Mouse (Mus musculus) hindbrain, embryonic 13.5 days (tissue): ENCODE data around the gene Exoc2. TPM values are rescaled to one million over a fixed set of nuclear protein-coding genes. Genes with fewer than 3 reads are reported as not detected.

Experiments
- ATAC-seq: fragments of 200-750 bp; cut with Nextera tagmentation; 2 replicates; pipeline ENCODE4 v1.8.0; 2017; ENCODE audit warnings: moderate TSS enrichment; ENCODE audit not compliant: low FRiP score
- H3K27ac ChIP-seq: fragments of 300-500 bp; sonication (generic); 2 replicates; pipeline ENCODE4 v1.5.1; 2015; ENCODE audit warnings: inconsistent platforms, mild to moderate bottlenecking, moderate library complexity
- H3K27me3 ChIP-seq: fragments of 300-500 bp; sonication (generic); 2 replicates; pipeline ENCODE4 v1.6.1; 2015; ENCODE audit warnings: mild to moderate bottlenecking, inconsistent platforms
- H3K36me3 ChIP-seq: fragments of 300-500 bp; sonication (generic); 2 replicates; pipeline ENCODE4 v1.6.1; 2015; ENCODE audit warnings: mild to moderate bottlenecking, inconsistent platforms
- H3K4me1 ChIP-seq: fragments of 300-500 bp; sonication (generic); replicated peaks from 2 replicates; pipeline ENCODE4 v1.6.1; 2015; ENCODE audit warnings: inconsistent platforms
- H3K4me2 ChIP-seq: fragments of 300-500 bp; sonication (generic); 2 replicates; pipeline ENCODE4 v1.6.1; 2015; ENCODE audit warnings: inconsistent platforms, mild to moderate bottlenecking, moderate library complexity
- H3K4me3 ChIP-seq: fragments of 300-500 bp; sonication (generic); 2 replicates; pipeline ENCODE4 v1.5.1; 2015; ENCODE audit warnings: mild to moderate bottlenecking, inconsistent platforms
- H3K9ac ChIP-seq: fragments of 300-500 bp; sonication (generic); 2 replicates; pipeline ENCODE4 v1.6.1; 2015; ENCODE audit warnings: mild to moderate bottlenecking, inconsistent platforms
- H3K9me3 ChIP-seq: fragments of 300-500 bp; sonication (generic); 2 replicates; pipeline ENCODE4 v1.6.1; 2016; ENCODE audit warnings: inconsistent platforms
- WGBS: fragments of 180-500 bp; shearing (Covaris S2); methylation state at CpG from one replicate; pipeline ENCODE4 v1.1.7; 2015; 5-methylcytosine and 5-hydroxymethylcytosine counted together
- polyA plus RNA-seq: library from polyadenylated mRNA; unstranded; fragments of >200 nt; fragmentation: Nextera tagmentation; extraction: Ambion mirVana; gene quantifications from 2 replicates; pipeline ENCODE4 v1.2.1, GENCODE M21; 2015

Exoc2 gene
- polyA plus RNA-seq, 1 experiment from 2014 or later = 48.4 TPM

DNA sequence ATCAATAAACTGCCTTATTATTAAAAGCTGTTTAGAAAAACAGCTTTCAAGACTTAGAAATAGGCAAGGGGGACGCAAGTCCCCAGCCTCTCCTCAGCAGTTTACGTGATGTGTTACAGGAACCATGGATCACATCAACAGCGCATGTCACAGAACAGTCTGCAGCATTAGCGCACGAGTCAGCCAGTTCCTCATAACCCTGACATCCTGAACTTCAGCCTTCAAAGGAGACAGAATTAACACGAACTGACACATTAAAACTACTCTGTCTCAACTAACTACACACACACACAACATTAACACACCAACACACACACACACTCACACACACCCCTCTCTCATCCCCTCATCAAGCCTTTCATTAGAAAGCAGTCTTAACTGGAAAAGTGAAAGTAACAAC lies 139.5 kb downstream of the Exoc2 start:
- H3K4me2 ChIP-seq = no peak overlapping the region
- ATAC-seq = no peak
- H3K4me1 ChIP-seq = no peaks in the 10 kb centered on the region
- H3K9ac ChIP-seq = no peak overlapping the region
- H3K36me3 ChIP-seq = peaks cover 14% of the 10 kb centered on the region
- H3K27me3 ChIP-seq = no peaks in the 10 kb centered on the region
- H3K27ac ChIP-seq = no peak overlapping the region
- peaks cover 4% of the 10 kb centered on the region for H3K9me3 ChIP-seq
- 90% methylated on average over 6 of the region's 6 CpGs for WGBS
- H3K4me3 ChIP-seq = no peak overlapping the region

DNA sequence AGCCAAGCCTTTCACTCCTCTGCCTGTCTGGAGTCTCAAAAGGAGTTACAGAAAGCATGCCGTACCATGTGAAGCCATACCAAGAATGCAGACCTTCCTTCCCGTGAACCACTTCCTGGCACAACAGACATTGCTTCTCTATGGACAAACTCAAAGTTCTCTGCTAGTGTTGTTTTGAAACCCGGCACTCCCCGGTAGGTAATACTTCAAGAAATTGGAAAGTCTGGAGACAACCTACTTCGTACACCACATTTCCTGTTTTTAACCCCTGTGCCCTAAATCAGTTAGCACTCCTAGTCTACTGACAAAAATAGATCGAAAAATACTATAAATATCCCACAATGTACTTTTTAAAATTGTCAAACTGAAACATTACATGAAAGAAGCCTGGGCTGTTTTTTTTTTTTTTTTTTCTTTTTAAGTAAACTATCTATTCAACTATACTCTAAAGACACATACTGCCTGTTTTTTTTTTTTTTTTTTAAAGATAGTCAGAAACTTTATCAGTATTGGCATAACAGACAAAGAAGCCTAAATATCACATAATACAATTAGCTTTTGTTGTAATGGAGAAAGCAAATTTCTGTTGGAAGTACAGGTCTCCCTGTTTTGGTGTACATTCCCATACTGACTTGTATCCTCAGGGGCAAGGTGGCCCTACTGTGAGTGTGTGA lies 140.3 kb downstream of the Exoc2 start:
- Histone ChIP-seq H3K27me3 (no peaks in the 10 kb centered on the region), H3K9ac (no peak overlapping the region), H3K4me1 (no peaks in the 10 kb centered on the region), H3K9me3 (no peaks in the 10 kb centered on the region; the same call in 1 of the 2 replicates), H3K4me3 (no peak overlapping the region), H3K36me3 (peaks cover 7% of the 10 kb centered on the region), H3K27ac (no peak overlapping the region), H3K4me2 (no peak overlapping the region)
- ATAC-seq = no peak
- WGBS = 79% methylated on average over 6 of the region's 6 CpGs

DNA sequence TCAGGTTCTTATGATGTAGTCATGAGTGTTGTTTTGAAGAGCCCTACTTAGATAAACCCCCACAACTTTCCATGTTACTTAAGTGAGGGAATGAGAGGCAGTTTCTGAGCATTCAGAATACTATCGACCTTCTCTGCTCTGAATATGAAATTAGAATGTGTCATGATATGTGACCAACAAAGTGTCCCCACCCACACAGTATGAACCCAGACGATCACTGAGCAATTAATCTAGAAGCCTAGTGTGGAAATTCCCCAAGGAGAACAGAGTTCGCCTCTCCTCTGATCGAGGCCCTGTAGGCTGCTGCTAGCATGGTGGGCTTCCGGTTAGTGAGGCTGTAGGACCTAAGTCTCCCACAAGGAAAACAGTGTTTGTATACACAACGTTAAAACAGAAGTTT lies 142.5 kb downstream of the Exoc2 start:
- Histone ChIP-seq H3K27me3 (no peaks in the 10 kb centered on the region), H3K27ac (no peak overlapping the region), H3K9me3 (no peaks in the 10 kb centered on the region), H3K4me1 (no peaks in the 10 kb centered on the region), H3K9ac (no peak overlapping the region), H3K4me2 (no peak overlapping the region), H3K4me3 (no peak overlapping the region), H3K36me3 (no peaks in the 10 kb centered on the region)
- no peak for ATAC-seq
- 82% methylated on average over 6 of the region's 6 CpGs for WGBS

DNA sequence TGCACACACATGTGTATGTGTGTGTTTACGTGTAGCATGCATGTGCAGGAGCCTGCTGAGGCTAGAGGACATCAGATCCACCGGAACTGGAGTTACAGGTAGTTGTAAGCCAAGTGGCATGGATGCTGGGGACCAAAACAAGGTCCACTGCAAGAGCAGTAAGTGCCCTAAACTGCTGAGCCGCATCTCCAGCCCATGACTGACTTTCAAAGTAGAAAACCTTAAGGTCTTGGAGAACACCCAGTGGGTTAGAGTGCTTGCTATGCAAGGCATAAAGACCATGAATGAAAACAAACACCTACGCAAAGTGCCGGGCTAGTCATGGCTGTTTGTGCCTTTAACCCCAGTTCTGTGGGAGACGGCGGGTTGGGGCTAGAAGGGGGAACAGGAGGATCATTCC lies 147.4 kb downstream of the Exoc2 start:
- Histone ChIP-seq H3K36me3 (peaks cover 14% of the 10 kb centered on the region), H3K4me3 (no peak overlapping the region), H3K27ac (no peak overlapping the region), H3K4me1 (no peaks in the 10 kb centered on the region), H3K27me3 (no peaks in the 10 kb centered on the region), H3K9me3 (no peaks in the 10 kb centered on the region), H3K9ac (no peak overlapping the region), H3K4me2 (no peak overlapping the region)
- no peak for ATAC-seq
- 92% methylated on average over 7 of the region's 7 CpGs for WGBS

DNA sequence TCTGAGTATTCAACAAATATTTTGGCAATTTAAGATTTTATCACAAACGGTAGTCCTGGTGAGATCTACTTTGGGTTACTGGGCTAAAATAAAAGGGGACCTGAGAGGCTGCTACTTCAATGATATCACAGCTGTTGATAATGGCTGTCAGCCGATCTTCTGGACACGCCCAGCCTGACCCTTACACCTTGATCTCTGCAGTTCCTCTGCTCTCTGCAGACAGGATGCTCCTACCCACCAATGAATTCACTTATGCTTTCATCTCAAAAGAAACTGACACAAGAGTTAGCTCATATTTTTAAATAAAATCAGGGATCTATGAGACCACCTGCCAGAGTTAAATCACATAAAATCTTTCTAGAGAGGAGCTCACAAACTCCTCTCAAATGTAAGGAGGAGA lies 149.0 kb downstream of the Exoc2 start:
- WGBS = 85% methylated on average over 3 of the region's 3 CpGs
- no peak for ATAC-seq
- no peaks in the 10 kb centered on the region for H3K9me3 ChIP-seq

DNA sequence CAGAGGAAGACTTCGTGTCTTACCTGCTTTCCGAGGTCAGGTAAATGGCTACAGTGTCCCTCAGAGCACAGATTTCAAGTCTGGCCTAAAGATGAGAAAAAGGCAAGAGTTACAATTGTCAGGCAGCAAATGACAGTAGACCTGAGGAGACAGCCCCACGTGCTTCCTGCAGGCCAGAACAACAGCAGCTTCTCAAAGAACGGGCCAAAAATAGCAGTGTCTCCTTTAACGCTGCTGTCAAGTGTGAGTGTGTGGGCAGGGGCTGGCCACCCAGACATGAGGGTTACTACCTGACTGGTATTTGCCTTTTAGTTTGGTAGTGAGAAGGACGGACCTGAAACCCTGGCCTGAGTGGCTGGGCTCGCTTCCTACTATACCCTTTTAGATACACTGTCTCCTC lies 153.3 kb downstream of the Exoc2 start:
- no peak for ATAC-seq
- no peak overlapping the region for H3K4me2 ChIP-seq
- no peak overlapping the region for H3K4me3 ChIP-seq
- no peaks in the 10 kb centered on the region for H3K9me3 ChIP-seq
- H3K36me3 ChIP-seq = peaks cover 63% of the 10 kb centered on the region
- 92% methylated on average over 7 of the region's 7 CpGs for WGBS
- H3K4me1 ChIP-seq = no peaks in the 10 kb centered on the region
- no peaks in the 10 kb centered on the region for H3K27me3 ChIP-seq
- no peak overlapping the region for H3K27ac ChIP-seq
- no peak overlapping the region for H3K9ac ChIP-seq

More for the DNA sequence above, 149.0 kb downstream of the Exoc2 start:
- Histone ChIP-seq H3K4me1 (no peaks in the 10 kb centered on the region), H3K36me3 (peaks cover 27% of the 10 kb centered on the region), H3K4me2 (no peak overlapping the region), H3K27me3 (no peaks in the 10 kb centered on the region), H3K9ac (no peak overlapping the region), H3K27ac (no peak overlapping the region), H3K4me3 (no peak overlapping the region)

DNA sequence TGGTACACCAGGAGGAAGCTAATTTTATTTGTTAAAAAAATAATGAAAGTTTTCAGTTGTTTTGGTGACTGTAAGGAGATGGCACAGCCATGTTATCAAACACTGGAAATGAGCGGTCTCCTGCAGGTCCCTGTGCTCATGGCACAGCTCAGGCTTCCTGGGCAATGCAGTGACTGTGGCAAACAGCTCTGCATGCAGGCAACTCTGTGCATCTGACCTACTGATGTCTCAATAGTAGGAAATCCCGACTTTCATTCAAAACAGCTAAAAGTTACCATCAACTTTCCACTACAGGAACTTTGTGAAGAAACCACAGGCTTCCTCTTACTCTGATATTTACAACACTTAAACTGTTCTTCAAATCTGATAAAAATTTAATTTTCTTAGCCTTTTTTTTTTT lies 154.0 kb downstream of the Exoc2 start:
- ATAC-seq = no peak
- H3K4me3 ChIP-seq = no peak overlapping the region
- no peaks in the 10 kb centered on the region for H3K4me1 ChIP-seq
- WGBS = 92% methylated on average over 2 of the region's 2 CpGs
- no peaks in the 10 kb centered on the region for H3K27me3 ChIP-seq
- no peak overlapping the region for H3K9ac ChIP-seq
- no peak overlapping the region for H3K27ac ChIP-seq
- no peaks in the 10 kb centered on the region for H3K9me3 ChIP-seq
- no peak overlapping the region for H3K4me2 ChIP-seq
- H3K36me3 ChIP-seq = peaks cover 70% of the 10 kb centered on the region

DNA sequence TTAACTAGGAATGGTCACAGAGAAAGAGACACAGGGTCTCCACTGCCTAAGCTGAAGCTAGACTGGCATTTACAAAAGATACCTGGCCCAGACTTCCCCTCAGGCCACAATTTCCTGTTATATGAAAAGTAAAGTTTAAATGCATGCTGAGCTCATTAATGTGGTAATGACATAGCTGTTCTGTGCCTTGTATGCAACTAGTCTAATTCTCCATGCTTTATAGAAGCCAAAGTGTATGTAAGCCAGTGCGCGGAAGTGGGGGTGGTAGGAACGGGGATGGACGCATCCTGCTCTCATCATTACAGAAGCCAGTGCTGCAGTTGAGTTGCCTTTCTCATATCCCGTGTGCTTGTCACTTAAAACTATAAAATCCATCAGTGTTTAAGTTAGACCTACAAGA lies 156.5 kb downstream of the Exoc2 start:
- Histone ChIP-seq H3K4me2 (no peak overlapping the region), H3K9ac (no peak overlapping the region), H3K27me3 (no peaks in the 10 kb centered on the region), H3K27ac (no peak overlapping the region), H3K9me3 (no peaks in the 10 kb centered on the region), H3K4me1 (no peaks in the 10 kb centered on the region), H3K36me3 (peaks cover 81% of the 10 kb centered on the region), H3K4me3 (no peak overlapping the region)
- no peak for ATAC-seq
- 93% methylated on average over 5 of the region's 5 CpGs for WGBS

DNA sequence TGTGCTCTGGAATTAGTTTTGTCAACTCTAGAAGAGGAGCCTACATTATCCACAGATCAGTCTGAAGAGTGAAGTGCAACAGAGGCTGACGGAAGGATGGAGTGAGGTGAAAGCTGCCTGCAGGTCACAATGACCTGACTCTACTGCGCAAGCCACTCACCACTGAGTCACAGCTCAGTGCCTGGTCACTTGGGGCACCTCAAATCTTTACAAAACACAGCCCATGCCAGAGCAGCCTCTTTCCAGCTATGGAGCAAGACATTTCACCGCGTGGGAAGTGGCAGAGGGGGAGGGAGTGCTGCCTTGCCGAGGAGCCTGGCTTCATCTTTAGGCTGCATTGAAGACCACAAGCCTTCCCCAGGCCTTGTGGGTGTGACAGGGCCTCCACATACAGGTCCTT lies 159.6 kb downstream of the Exoc2 start:
- Histone ChIP-seq H3K4me3 (no peak overlapping the region), H3K27ac (no peak overlapping the region), H3K9ac (no peak overlapping the region), H3K4me1 (peaks cover 2% of the 10 kb centered on the region), H3K27me3 (no peaks in the 10 kb centered on the region), H3K9me3 (no peaks in the 10 kb centered on the region), H3K36me3 (peaks cover 59% of the 10 kb centered on the region), H3K4me2 (no peak overlapping the region)
- ATAC-seq = no peak
- WGBS = 89% methylated on average over 5 of the region's 5 CpGs

DNA sequence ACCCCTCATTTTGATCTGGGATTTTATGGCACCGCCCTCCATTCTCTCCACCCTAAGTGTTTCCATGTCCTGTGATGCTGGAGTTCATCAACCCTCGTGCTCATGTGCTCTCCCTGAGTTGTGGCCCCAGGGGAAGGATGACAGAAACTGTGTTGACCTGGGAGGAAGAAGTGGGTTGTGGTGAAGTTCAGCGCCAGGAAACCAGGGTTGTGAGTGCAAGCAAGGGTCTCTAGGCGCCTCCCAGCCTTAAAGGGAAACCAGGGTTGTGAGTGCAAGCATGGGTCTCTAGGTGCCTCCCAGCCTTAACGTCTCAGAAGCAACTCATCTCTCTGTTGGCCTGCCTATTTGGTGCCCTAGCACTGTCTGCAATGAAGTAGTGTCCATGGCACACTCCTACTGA lies 160.4 kb downstream of the Exoc2 start:
- H3K9ac ChIP-seq = no peak overlapping the region
- ATAC-seq = no peak
- no peak overlapping the region for H3K27ac ChIP-seq
- no peak overlapping the region for H3K4me3 ChIP-seq
- H3K9me3 ChIP-seq = no peaks in the 10 kb centered on the region
- H3K4me2 ChIP-seq = no peak overlapping the region
- 95% methylated on average over 5 of the region's 5 CpGs for WGBS
- no peaks in the 10 kb centered on the region for H3K27me3 ChIP-seq
- peaks cover 3% of the 10 kb centered on the region for H3K4me1 ChIP-seq
- peaks cover 52% of the 10 kb centered on the region for H3K36me3 ChIP-seq

DNA sequence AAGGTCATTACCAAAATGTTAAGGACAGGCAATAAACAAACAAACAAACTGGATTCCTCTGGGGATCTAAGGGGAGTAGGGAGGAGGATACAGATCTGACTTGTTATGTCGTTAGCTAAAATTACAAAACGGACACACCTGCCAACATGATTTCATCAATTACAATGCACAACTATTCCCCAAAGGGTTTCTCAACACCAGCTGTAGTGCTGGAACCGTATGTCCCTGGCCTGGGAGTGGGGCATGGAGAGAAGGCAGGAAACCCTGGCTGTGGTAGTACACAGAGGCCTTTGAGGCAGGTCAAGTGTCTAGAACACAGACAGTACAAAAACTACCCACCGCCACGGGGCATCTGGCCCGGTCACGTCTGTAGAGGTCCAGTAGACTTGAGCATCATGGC lies 164.7 kb downstream of the Exoc2 start:
- no peak for ATAC-seq
- WGBS = 79% methylated on average over 7 of the region's 7 CpGs
- no peak overlapping the region for H3K4me2 ChIP-seq
- peaks cover 3% of the 10 kb centered on the region for H3K4me1 ChIP-seq
- peaks cover 14% of the 10 kb centered on the region for H3K36me3 ChIP-seq
- no peak overlapping the region for H3K4me3 ChIP-seq
- no peak overlapping the region for H3K9ac ChIP-seq
- H3K9me3 ChIP-seq = no peaks in the 10 kb centered on the region
- no peaks in the 10 kb centered on the region for H3K27me3 ChIP-seq
- H3K27ac ChIP-seq = no peak overlapping the region

DNA sequence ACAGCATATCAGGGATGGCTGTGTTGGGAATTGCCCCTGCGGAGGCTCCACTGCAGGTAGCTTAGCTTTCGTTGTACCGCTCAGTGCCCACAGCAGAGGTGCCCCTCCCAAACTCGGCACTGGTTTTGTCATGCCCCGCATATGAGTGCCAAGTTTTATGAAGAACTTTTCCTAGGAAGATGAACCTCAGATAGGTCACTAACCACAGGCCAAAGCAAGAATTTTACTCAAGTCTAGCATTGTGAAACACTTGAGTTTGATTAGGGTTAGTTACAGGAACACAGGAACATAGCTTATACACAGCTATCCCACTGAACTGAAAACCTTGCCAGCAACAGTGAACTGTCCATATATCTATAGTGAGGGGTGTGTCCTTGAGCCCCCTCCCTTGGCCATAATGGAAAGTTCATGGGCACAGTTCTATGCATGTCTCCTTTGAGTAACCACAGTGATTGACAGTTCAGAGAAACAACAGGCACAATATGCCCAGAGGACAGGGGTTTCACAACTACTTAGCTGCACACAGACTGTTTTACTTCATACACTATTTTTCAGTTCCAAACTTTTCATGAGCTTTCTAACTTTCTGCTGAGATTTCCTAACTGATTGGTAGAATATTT lies 171.4 kb downstream of the Exoc2 start:
- no peak for ATAC-seq
- H3K27ac ChIP-seq = no peak overlapping the region
- no peak overlapping the region for H3K4me3 ChIP-seq
- 93% methylated on average over 5 of the region's 5 CpGs for WGBS
- no peak overlapping the region for H3K4me2 ChIP-seq
- no peaks in the 10 kb centered on the region; the same call in 1 of the 2 replicates for H3K4me1 ChIP-seq
- no peaks in the 10 kb centered on the region for H3K27me3 ChIP-seq
- no peak overlapping the region for H3K9ac ChIP-seq
- H3K9me3 ChIP-seq = no peaks in the 10 kb centered on the region
- H3K36me3 ChIP-seq = no peaks in the 10 kb centered on the region

DNA sequence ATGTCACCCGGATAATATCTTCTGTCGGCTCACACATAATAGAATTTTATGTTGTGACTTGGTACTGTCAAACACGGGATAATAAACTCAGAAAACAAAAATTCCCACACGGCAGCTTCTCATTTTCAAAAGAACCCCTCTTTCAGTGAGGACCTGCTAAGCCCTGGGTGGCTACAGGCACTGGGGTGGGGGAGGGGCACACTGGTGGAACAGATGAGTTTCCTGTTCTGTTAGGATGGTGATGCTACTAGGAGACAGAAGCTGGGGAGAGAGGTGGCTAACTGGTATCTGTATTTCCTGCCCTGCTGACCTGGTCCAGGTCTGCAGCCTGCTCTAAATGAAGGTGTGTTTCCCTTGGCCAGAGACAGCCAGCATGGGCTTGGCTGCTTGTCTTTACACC lies 172.0 kb downstream of the Exoc2 start:
- ATAC-seq = no peak
- 78% methylated on average over 4 of the region's 4 CpGs for WGBS
- H3K9ac ChIP-seq = no peak overlapping the region

More for the DNA sequence above, 172.0 kb downstream of the Exoc2 start:
- H3K4me2 ChIP-seq = no peak overlapping the region
- no peaks in the 10 kb centered on the region for H3K9me3 ChIP-seq
- no peak overlapping the region for H3K4me3 ChIP-seq
- no peaks in the 10 kb centered on the region for H3K36me3 ChIP-seq
- H3K27ac ChIP-seq = no peak overlapping the region
- no peaks in the 10 kb centered on the region; the same call in 1 of the 2 replicates for H3K4me1 ChIP-seq
- no peaks in the 10 kb centered on the region for H3K27me3 ChIP-seq
